Mouse (Mus musculus) embryonic facial prominence, embryonic 13.5 days (tissue): Measurements from ENCODE around the gene Snrk. TPM values are rescaled to one million over a fixed set of nuclear protein-coding genes. Genes with fewer than 3 reads are reported as not detected.

Experiments
- ATAC-seq: fragments of 200-750 bp; cut with Nextera tagmentation; 2 replicates; pipeline ENCODE4 v1.8.0; 2017; ENCODE audit warnings: low read depth; ENCODE audit not compliant: insufficient number of reproducible peaks, insufficient read depth, low FRiP score, low TSS enrichment
- H3K27ac ChIP-seq: fragments of 300-500 bp; sonication (generic); 2 replicates; pipeline ENCODE4 v1.5.1; 2015; ENCODE audit warnings: moderate library complexity, mild to moderate bottlenecking, inconsistent platforms
- H3K27me3 ChIP-seq: fragments of 300-500 bp; sonication (generic); 2 replicates; pipeline ENCODE4 v1.6.1; 2015; ENCODE audit warnings: mild to moderate bottlenecking, inconsistent platforms
- H3K36me3 ChIP-seq: fragments of 300-500 bp; sonication (generic); 2 replicates; pipeline ENCODE4 v1.6.1; 2015; ENCODE audit warnings: mild to moderate bottlenecking, inconsistent platforms
- H3K4me1 ChIP-seq: fragments of 300-500 bp; sonication (generic); 2 replicates; pipeline ENCODE4 v1.6.1; 2015; ENCODE audit warnings: inconsistent platforms
- H3K4me2 ChIP-seq: fragments of 300-500 bp; sonication (generic); 2 replicates; pipeline ENCODE4 v1.6.1; 2015; ENCODE audit warnings: moderate library complexity, mild to moderate bottlenecking, inconsistent platforms
- H3K4me3 ChIP-seq: fragments of 300-500 bp; sonication (generic); 2 replicates; pipeline ENCODE4 v1.5.1; 2015; ENCODE audit warnings: mild to moderate bottlenecking, inconsistent platforms
- H3K9ac ChIP-seq: fragments of 300-500 bp; sonication (generic); 2 replicates; pipeline ENCODE4 v1.6.1; 2015; ENCODE audit warnings: mild to moderate bottlenecking, inconsistent platforms
- H3K9me3 ChIP-seq: fragments of 300-500 bp; sonication (generic); 2 replicates; pipeline ENCODE4 v1.6.1; 2016; ENCODE audit warnings: inconsistent platforms
- WGBS: fragments of 180-500 bp; shearing (Covaris S2); methylation state at CpG from one replicate; pipeline ENCODE4 v1.1.7; 2015; ENCODE audit warnings: mixed read lengths; 5-methylcytosine and 5-hydroxymethylcytosine counted together
- polyA plus RNA-seq: library from polyadenylated mRNA; unstranded; fragments of >200 nt; fragmentation: Nextera tagmentation; extraction: Ambion mirVana; gene quantifications from 2 replicates; pipeline ENCODE4 v1.2.1, GENCODE M21; 2015

Gene Snrk
- polyA plus RNA-seq, 1 experiment from 2014 or later = 54.2 TPM

DNA sequence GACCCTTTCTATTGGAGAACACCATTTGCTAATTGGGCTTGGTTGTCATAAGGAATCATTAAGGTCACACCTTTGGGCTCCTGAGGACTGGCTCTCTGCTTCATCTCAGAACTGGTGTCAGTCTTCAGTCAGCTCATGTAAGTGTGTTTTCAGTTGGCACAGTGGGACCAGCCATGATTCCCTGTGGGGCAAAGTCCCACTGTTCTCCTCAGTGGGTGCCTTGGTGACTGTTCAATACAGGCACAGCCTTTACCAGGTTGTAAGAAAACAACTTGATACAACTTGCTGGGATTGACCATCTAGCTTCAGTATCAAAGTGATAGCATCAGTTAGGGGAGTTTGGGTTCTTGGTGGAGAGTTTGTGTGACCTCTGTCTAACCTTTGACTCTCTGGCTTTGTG, 28.6 kb downstream of the Snrk start:
- Histone ChIP-seq H3K27ac (no peak overlapping the region), H3K4me3 (no peak overlapping the region), H3K4me1 (peaks cover 12% of the 10 kb centered on the region), H3K4me2 (no peak overlapping the region), H3K9ac (no peak overlapping the region), H3K27me3 (no peaks in the 10 kb centered on the region), H3K9me3 (peaks cover 3% of the 10 kb centered on the region; the same call in 1 of the 2 replicates), H3K36me3 (peaks cover 22% of the 10 kb centered on the region)
- ATAC-seq = no peak

DNA sequence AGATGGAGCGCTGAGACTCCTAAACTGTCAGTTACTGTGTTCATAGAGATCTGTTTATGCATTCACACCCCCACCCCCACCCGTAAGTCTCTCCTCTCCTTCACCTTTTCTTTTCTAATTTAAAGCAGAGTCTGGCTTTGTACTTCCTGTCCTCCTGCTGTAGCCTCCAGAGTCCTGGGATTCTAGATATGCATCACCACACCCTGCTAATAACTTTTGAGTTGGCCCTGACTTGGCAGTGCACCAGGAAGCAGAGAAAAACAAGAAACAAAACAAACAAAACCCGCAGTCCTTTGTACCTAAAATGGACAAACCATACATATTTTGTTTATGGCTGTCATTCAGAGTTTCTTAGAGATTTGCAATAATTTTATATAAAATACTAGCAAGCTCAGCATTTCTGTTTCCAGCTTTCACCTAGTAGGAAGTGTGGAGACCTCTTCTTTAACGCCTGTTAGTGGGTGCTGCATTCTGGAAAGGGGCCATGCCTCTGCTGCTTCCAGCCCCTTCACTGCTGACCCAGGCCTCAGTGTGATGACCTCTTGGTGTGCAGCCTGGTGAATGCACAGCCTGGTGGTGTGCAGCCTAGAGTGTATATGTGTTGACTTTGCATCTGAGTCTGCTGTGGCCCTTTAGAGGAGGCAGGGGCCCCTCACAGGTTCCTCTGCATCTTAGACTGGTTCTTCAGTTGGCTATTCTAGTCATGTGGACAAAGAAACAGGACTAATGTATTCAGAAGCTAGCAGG, 29.2 kb downstream of the Snrk start:
- Histone ChIP-seq H3K27ac (no peak overlapping the region), H3K4me1 (peaks cover 12% of the 10 kb centered on the region), H3K27me3 (no peaks in the 10 kb centered on the region), H3K9me3 (peaks cover 3% of the 10 kb centered on the region; the same call in 1 of the 2 replicates), H3K36me3 (peaks cover 22% of the 10 kb centered on the region), H3K4me3 (no peak overlapping the region), H3K9ac (no peak overlapping the region), H3K4me2 (no peak overlapping the region)
- 73% methylated on average over 4 of the region's 4 CpGs for WGBS
- no peak for ATAC-seq

DNA sequence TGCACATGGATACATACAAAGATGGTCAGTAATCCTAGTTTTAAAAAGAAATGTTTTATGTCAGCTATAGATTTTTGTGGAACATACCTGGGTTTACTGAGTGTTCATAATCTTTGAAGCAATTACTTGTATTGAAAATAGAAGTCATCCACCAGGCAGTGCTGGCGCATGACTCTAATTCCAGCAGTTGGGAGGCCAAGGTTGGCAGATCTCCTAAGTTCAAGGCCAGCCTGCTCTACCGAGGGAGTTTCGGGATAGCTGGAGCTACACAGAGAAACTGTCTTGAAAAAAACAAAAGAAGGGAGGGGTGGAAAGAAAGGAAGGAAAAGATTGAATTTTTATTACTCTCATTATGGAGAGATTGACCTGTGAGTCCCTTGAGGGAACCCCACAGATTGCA, 31.3 kb downstream of the Snrk start:
- Histone ChIP-seq H3K9ac (no peak overlapping the region), H3K4me2 (no peak overlapping the region), H3K36me3 (peaks cover 35% of the 10 kb centered on the region), H3K27me3 (no peaks in the 10 kb centered on the region), H3K9me3 (peaks cover 3% of the 10 kb centered on the region; the same call in 1 of the 2 replicates), H3K27ac (no peak overlapping the region), H3K4me1 (no peaks in the 10 kb centered on the region), H3K4me3 (no peak overlapping the region)
- ATAC-seq = no peak
- WGBS = 94% methylated on average over 3 of the region's 3 CpGs

DNA sequence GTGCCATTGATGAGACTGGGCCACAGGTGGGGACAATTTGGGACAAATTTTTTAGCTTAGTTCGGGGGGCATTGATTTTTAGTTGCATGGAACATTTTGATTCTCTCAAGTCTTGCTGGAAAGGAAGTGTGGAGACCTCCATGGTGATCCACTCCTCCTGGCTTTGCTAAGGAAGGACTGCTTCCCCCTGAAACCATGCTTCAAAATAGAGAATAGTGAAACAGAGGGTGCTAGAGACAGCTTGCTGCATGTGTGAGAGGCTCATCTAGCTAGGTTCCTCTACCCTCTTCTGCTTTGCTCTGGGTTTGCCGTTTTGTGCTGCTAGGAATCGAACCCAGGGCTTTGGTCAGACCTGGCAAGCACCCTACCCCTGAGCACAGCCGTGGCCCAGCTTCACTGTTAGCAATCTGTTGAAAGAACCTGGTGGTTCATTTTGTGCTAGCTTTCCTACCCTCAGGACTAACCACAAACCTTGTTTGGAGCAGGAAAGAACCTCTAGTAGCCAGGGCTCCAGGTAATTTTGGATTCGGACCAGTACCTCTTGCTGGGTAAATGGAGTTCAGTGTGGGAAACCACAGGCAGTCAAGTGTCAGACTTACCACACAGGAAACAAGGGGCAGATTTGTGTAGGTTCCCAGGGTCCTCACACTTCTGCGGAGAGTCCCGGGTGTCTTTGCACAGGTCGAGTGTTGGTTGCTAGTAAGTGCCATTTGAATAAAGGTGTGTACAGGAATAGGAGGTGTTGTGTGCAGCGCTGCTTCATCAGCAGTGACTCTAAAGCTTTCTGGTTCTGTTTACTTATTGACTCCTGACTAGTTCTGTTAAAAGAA, 33.1 kb downstream of the Snrk start:
- Histone ChIP-seq H3K4me2 (no peak overlapping the region), H3K27ac (no peak overlapping the region), H3K9me3 (no peaks in the 10 kb centered on the region), H3K9ac (no peak overlapping the region), H3K4me3 (no peak overlapping the region), H3K4me1 (no peaks in the 10 kb centered on the region), H3K36me3 (peaks cover 19% of the 10 kb centered on the region), H3K27me3 (no peaks in the 10 kb centered on the region)
- 85% methylated on average over 9 of the region's 9 CpGs for WGBS
- ATAC-seq = no peak

DNA sequence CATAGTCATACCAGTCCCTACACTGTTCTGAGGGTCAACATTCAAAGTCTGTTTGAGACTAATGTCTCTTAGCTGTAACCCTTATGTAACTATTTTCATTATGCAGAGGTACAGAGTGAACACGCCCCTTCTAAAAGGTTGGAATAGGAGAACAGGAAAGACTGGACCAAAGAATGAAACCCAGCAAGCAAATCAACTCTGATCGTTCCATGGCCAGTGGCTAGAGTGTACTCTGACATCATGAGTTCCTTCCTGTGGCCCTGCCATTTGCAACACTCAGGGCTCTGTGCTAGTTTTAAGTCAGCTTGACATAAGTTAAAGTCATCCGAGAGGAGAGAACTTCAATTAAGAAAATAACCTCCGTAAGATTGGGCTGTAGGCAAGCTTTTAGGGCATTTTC, 35.0 kb downstream of the Snrk start:
- WGBS = 86% methylated on average over 4 of the region's 4 CpGs
- H3K27ac ChIP-seq = no peak overlapping the region

DNA sequence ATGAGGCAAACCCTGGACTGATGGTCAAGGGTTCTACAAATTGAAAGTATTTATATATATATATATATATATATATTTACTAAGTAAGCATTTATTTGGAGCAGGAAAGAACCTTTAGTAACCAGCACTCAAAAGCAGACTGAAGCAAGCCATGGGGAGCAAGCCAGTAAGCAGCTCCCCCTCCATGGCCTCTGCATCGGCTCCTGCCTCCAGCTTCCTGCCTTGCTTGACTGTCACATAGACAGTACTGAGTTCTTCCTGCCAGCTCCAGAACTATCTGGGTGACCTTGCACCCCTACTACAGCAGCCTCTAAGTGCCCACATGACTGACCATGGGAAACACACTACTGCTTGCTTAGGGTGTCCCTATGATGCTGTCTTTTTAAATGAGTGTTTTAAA, 35.4 kb downstream of the Snrk start:
- H3K9me3 ChIP-seq = no peaks in the 10 kb centered on the region
- 87% methylated on average over 1 of the region's 1 CpGs for WGBS
- no peaks in the 10 kb centered on the region for H3K4me1 ChIP-seq
- no peak overlapping the region for H3K4me3 ChIP-seq
- H3K27ac ChIP-seq = no peak overlapping the region
- H3K4me2 ChIP-seq = no peak overlapping the region
- peaks cover 31% of the 10 kb centered on the region for H3K36me3 ChIP-seq
- no peaks in the 10 kb centered on the region for H3K27me3 ChIP-seq
- H3K9ac ChIP-seq = no peak overlapping the region
- no peak for ATAC-seq

More for the DNA sequence above, 35.0 kb downstream of the Snrk start:
- Histone ChIP-seq H3K4me1 (no peaks in the 10 kb centered on the region), H3K27me3 (no peaks in the 10 kb centered on the region), H3K4me2 (no peak overlapping the region), H3K4me3 (no peak overlapping the region), H3K9me3 (no peaks in the 10 kb centered on the region), H3K36me3 (peaks cover 26% of the 10 kb centered on the region), H3K9ac (no peak overlapping the region)
- no peak for ATAC-seq

DNA sequence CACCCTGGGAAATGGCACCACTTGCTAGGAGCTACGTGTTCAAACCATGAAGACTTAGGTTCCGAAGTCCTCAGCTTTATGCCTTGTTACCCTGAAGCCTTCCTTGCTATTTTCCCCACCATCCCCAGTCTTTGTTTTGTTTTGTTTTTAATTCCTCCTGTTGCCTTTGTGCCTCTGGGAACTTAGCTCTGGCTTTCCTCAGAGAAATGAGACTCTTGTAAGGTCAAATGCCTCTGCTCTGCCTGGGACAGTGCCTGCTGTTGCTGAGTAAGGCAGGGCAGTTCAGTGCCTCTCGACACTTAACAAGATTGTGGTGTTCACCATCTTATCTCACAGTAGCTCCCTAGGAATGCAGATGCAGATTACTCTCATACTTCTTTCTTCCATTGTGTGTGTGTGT, 36.4 kb downstream of the Snrk start:
- no peak overlapping the region for H3K27ac ChIP-seq
- H3K9ac ChIP-seq = no peak overlapping the region
- H3K36me3 ChIP-seq = peaks cover 40% of the 10 kb centered on the region
- no peak overlapping the region for H3K4me3 ChIP-seq
- H3K27me3 ChIP-seq = no peaks in the 10 kb centered on the region
- WGBS = 90% methylated on average over 3 of the region's 3 CpGs
- H3K9me3 ChIP-seq = no peaks in the 10 kb centered on the region
- ATAC-seq = no peak
- no peak overlapping the region for H3K4me2 ChIP-seq
- H3K4me1 ChIP-seq = no peaks in the 10 kb centered on the region

DNA sequence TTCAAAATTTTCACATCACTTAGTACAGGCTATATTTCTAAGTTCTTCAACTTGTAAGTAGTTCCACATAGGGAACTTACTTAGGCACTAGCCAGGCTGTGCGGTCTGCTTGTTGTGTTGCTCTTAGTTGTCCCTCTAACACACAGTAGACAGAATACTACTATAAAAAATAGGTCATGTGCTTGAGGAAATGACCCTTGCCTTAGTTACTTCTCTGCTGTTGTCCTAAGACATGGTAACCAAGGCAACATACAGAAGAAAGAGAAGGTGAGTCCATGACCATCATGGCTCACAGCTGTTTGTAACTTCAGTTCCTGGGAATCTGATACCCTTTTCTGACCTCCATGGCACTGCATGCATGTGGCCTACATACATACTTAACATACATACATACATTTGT, 38.1 kb downstream of the Snrk start:
- WGBS = 92% methylated on average over 1 of the region's 1 CpGs
- H3K36me3 ChIP-seq = peaks cover 48% of the 10 kb centered on the region
- H3K9me3 ChIP-seq = no peaks in the 10 kb centered on the region
- H3K27me3 ChIP-seq = no peaks in the 10 kb centered on the region
- no peak overlapping the region for H3K9ac ChIP-seq
- no peak overlapping the region for H3K27ac ChIP-seq
- no peak overlapping the region for H3K4me2 ChIP-seq
- H3K4me1 ChIP-seq = no peaks in the 10 kb centered on the region
- no peak overlapping the region for H3K4me3 ChIP-seq
- no peak for ATAC-seq

DNA sequence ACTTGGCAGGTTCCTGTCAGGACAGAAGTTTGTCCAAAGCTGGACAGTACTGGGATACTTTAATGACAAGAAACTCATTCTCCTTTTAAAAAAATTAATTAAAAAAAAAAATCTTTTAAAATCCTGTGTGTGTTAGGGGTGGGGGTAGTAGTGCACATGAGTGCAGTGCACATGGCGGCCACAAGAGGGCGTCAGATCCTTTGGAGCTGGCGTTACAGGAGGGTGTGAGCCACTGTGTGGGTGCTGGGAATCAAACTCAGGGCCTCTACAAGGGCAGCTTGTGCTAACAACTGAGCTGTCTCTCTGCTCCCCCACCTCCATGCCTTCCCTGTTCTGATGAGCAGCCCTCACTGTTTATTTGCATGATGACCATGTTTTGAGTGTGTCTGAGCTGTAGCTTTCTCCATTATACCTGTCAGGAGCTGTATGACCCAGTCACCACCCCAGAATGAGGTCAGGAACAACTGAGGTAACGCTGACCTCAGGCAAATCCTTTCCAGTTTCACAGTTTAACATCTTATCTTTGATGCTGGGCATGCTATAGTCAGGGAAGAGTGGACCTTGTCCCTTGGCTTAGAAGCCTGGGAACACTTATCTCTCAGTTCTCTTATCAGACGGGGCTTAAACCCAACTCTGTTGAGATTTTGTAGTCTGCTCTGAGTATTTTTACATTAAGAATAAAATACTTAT, 39.5 kb downstream of the Snrk start:
- H3K27ac ChIP-seq = no peak overlapping the region
- no peak overlapping the region for H3K4me2 ChIP-seq
- 79% methylated on average over 5 of the region's 5 CpGs for WGBS
- no peak overlapping the region for H3K9ac ChIP-seq
- H3K9me3 ChIP-seq = no peaks in the 10 kb centered on the region
- peaks cover 59% of the 10 kb centered on the region for H3K36me3 ChIP-seq
- no peaks in the 10 kb centered on the region for H3K4me1 ChIP-seq
- no peak for ATAC-seq
- H3K4me3 ChIP-seq = no peak overlapping the region
- H3K27me3 ChIP-seq = no peaks in the 10 kb centered on the region

DNA sequence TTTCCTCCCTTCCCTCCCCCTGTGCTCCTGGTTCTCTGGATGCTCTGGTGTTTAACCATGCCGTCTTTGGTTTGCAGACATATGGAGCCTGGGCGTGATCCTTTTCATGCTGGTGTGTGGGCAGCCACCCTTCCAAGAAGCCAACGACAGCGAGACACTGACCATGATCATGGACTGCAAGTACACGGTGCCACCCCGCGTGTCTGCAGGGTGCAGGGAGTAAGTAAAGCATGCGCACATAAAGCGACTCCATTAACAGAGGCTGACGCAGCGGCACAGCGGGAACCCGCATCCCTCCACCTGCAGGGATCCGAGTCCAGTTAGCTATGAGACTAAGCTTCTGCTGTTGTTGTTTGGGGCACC, 40.0 kb downstream of the Snrk start:
- no peak overlapping the region for H3K4me3 ChIP-seq
- H3K27ac ChIP-seq = no peak overlapping the region
- no peaks in the 10 kb centered on the region for H3K27me3 ChIP-seq
- 96% methylated on average over 14 of the region's 14 CpGs for WGBS
- no peak overlapping the region for H3K4me2 ChIP-seq
- H3K9ac ChIP-seq = no peak overlapping the region
- ATAC-seq = no peak
- H3K4me1 ChIP-seq = no peaks in the 10 kb centered on the region
- peaks cover 55% of the 10 kb centered on the region for H3K36me3 ChIP-seq
- no peaks in the 10 kb centered on the region for H3K9me3 ChIP-seq

DNA sequence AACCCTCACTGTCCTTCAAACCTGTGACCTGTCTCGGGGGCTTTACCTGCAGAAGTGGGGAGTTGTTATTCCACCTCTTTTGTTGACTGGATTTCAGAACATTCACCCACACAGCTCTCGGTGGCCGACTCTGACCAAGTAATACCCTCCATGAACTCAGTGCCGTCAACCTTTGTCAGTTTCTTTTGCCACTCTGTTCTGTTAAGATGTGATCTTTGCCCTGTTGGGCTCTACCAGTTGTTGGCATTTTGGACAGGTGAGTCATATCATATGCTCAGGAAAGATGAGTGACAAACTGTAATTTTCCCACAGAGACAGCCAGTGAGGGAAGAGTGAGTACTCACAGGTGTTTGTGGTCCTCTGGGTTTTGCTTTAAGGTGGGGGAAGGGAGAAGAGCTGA, 47.5 kb downstream of the Snrk start:
- Histone ChIP-seq H3K36me3 (peaks cover 61% of the 10 kb centered on the region), H3K4me3 (no peak overlapping the region), H3K9me3 (no peaks in the 10 kb centered on the region), H3K27ac (no peak overlapping the region), H3K4me2 (no peak overlapping the region), H3K9ac (no peak overlapping the region), H3K4me1 (no peaks in the 10 kb centered on the region), H3K27me3 (no peaks in the 10 kb centered on the region)
- no peak for ATAC-seq
- 95% methylated on average over 4 of the region's 4 CpGs for WGBS
